Mouse (Mus musculus): ENCODE measurements around the gene Snph. TPM values are rescaled to one million over a fixed set of nuclear protein-coding genes. Genes with fewer than 3 reads are reported as not detected.
"Not testable (repeated sequence)": the region's sequence is repeated elsewhere in the genome, so short reads cannot be mapped to it uniquely, and the experiment has no call there.

Gene Snph
- polyA plus RNA-seq (2017; shearing (Covaris generic)), result not detected

- peak; percentile 83 for ATAC-seq
These were observed at the start of gene Snph for GRCm38 (mm10) chr2:151632159-151632814. Gene Snph (minus strand): TSS chr2:151632593.

DNA sequence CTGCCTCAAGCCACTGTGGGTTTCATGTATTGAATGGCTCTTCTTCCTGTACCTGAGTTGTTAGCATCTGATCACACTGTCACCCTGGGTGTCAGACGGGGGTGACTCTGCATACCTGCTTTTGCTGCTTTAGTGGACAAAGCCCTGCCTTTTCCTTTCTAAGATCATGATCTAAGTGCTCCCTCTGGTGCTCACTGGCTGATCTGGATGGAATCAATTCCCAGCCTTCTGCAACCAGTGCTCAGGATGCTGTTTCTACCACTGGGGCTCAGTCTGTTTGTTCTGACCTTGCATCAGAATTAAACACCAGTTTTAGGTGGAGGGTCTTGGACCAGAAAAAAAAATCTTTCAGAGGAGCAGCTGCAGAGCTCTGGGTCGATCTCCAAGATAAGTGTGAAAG, 43.8 kb upstream of the Snph start:
- no peak for ATAC-seq

GRCm38 (mm10) chr2:151670968-151671329, 38.6 kb upstream of the Snph start:
- no peak for ATAC-seq

- no peak for ATAC-seq
These were observed 37.9 kb upstream of the Snph start for GRCm38 (mm10) chr2:151670026-151670967.

DNA sequence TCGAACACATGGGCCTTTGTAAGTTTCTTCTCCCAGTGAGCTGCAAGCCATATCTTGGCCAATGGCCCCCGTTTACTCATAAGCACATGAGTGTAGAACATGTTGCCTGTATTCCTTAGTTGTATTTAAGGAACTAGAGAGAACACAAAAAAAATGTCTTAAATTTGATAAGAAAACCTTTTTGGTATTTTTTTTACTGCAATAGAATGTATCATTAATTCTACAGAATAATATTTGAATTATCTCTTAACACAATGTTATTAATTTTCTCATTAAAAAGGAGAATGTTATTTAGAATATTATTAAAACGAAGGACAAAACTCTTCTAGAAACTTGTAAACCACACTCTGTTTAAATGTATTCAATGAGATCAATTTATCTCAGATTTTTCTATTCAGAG, 36.0 kb upstream of the Snph start, which contains the start of gene Rad21l:
Rad21l (minus strand) TSS at position 101 of the 400 bp plus-strand sequence.
- ATAC-seq, result no peak

GRCm38 (mm10) chr2:151652053-151652452, 19.7 kb upstream of the Snph start:
- ATAC-seq, result no peak

DNA sequence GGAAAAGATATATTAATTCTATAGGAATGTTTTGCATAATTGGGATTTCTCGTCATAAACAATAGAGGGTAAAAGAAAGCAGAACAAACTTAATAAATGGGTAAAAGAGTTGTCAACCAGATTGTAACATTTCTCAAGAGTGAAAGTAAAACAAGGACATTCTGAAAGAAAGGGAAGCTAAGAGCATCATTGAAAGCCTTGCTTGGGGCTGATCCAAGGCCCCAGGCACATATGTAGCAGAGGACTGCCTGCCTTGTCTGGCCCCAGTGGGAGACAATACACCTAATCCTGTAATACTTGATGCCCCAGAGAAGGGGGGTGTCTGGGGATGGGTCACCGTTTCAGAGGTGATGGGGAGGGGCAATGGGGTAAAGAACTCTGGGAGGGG, 3.6 kb upstream of the Snph start:
- ATAC-seq, result no peak

DNA sequence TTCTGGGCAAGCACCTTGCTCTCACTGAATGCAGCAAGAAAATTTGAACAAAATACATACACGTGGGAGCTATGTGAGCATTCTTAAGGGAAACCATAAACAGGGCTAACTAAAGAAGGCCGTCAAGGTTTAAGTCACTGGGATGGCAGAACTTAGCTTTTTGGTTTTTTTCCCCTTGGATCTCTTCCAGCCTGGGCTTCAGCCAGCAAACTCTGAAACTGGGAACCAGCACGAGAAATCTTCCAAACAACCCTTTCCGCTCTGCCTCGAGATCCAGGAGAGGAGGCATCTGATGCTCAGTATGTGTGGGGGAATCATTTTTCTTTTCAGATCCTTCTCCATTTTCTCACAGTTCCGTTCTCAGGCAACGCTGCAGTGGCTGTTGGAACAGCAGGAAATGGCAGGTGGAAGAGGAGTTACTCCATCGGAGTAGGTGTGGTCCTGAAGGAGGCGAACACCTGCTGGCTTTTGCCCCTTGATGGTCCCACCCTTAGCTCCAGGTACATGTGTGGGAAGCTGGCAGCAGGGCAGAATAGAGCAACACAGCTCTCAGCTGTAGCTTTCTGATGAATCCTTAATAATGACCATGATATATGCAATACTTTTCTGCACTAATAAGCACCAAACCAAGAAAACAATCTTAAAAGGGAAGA, 3.1 kb upstream of the Snph start:
- ATAC-seq, result no peak

- no peak for ATAC-seq
These were observed 2.5 kb upstream of the Snph start for GRCm38 (mm10) chr2:151634903-151635302.

- ATAC-seq, result no peak
These were observed 589 bp upstream of the Snph start for GRCm38 (mm10) chr2:151632982-151633381.

DNA sequence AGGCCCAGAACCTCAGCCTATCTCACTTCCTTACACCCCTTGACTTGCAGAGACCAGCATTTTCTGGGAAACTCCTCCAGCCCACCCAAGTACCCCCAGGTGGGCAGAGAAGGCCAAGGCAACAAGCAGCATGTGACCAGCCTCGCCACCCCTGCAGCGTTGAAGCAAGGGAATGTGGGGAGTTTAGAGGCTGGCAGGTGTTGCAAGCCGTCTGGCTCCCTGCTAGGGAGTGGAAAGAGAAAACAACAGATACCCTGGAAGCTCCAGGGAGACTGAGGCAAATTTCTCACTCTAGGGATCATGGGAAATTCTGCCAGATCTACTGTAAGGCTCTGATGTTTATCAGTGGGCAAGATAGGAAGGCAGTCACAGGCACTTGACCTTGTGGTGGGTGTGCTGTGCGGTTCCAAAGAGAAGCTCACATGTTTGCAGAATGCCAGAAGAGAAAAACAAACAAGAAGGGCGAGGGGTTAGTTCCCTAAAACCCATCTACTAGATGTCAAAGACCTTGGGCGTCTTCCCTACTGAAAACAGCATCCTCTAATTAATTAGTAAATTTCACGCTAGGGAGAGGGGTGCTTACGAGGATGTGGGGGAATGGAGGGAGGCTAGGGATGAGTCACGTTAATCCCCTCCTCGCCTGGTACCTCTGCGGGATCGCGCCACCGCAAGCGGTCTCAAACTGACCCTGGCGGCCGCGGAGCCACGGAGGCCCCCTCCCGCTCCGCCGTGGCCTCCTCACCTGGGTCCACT, 811 bp downstream of the Snph start:
- ATAC-seq, result peak; percentile 43

GRCm38 (mm10) chr2:151629310-151629709, 3.1 kb downstream of the Snph start:
- no peak for ATAC-seq

DNA sequence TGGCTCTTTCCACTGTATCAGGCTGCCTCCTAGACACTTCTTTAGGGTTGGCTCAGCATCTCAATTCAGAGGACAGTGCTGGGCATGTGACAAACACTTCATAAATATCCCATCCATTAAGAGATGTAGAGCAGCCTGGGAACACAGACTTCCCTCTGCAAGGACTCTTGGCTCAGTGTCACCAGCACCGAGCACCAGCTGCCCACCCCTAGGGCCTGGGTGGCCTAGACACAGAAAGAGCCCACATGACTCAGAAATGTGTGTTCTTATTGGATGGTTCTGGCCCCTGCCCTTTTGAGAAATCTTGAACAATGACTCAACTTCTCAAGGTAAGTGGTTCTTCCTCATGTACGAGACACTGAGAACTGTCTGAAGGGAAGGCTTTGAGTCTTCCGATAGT, 4.4 kb downstream of the Snph start:
- ATAC-seq, result no peak

GRCm38 (mm10) chr2:151626296-151626695, 6.1 kb downstream of the Snph start:
- ATAC-seq, result no peak

DNA sequence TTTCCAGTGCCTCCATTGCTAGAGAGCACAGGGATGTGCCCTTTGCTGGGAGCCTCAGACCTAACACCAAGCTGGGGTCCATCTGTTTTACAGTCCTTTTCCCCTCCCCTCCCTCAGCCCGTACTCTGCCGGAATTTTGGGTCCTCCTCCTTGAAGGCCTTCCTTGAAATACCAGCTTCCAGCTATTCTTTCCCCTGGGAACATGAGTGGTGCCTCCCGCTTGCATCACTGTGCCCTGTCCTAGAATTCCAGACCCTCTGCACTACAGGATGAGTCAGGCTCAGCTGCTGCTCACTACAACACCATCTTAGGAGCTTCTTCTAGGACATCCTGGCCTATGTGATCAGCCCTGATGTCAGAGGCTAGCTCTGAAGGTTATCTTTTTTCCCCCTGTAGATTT, 8.6 kb downstream of the Snph start:
- ATAC-seq, result no peak

DNA sequence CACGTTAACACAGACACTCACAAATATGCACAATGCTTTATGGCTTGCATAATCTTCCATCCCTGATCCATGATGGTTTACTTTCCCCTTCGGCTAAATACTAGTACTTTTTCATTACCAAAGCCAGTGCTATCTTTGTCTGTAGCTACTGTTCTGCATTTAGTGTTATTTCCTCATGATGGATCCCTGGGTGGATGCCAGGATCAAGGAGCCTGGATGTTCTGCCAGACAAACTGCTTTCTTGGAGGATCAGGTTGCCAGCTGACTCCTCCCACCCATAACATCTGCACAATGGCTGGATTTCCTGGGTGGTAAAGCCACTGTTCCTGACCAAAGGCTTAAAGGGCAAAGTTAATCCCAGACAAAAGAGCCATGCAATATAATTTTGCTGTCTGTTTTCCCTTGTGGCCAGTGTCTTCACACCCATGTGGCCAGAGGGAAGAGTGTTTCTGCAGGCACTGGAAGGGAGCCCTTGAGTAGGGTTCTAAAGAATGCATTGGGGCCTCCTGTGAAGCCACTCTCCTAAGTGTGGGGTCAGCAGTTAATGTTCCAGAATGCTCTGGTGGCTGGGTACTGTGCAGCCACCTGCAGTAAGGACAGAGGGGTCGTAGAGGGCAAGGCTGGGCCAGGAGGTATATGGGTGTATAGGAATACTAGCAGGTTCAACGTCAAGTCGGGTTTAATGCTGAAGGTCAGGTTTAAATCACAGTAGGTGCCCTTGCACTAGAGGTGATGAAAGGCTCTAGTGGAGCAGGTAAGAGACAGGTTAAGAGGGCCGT, 15.7 kb downstream of the Snph start:
- ATAC-seq, result no peak

DNA sequence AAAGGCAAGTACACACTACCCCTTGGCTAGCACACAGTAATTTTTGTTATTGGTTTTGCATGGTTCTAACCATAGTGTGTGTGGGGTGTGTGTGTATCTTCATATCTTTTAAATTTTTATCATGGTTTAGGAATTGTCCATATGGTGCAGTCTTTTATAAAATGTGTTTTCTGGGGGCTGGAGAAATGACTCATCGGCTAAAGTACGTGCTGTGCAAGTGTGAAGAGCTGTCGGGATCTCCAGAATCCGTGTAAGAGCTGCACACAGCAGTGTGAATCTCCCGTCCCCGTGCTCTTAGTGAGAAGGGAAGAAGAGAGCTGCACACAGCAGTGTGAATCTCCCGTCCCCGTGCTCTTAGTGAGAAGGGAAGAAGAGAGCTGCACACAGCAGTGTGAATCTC, 16.6 kb downstream of the Snph start:
- ATAC-seq, result not testable (repeated sequence)

GRCm38 (mm10) chr2:151609974-151610373, 22.4 kb downstream of the Snph start:
- ATAC-seq, result no peak

DNA sequence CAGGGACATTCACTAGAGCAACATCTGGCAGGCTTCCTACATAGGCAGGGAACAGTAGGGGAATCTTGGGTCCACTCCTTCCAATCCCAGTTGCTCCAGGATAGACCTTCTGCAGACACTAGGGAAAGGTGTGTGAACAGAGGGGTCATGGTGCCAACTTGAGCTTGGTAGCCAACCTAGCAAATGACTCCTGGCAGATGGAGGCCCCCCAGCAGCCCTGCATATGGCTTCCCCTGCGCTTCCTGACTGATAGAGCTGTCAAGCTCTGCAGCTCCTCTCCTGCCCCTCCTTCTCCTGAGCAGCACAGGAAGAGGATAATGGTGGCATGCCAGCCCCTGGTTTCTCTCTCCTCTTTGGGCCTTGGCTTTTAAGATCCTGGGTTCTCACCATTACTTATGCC, 24.0 kb downstream of the Snph start:
- ATAC-seq, result no peak

DNA sequence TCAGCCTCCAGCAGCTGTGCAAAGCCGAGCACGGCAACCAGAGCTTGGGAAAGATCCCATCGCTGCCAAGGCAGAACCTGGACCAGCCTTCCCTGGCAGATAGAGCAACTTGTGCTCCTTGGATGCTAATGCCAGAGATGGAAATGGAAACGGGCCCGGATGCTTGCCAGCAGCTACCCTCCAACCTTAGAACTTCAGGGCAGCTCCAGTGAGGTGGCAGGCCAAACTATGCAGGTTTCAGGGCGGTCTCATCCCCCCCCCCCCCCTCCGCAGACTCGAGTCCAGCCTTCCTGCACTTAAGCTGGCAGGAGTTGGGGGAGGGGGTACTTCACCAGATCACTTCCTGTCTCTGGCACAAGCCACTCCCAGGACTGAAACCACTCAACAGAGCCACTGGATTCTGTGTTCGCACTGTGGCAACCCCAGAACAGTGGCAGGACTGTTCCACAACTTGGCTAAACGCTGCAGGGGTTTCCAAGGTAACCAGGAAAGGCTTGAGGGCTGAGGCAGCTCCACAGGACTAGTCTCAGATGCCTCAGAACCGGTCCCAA, 26.9 kb downstream of the Snph start:
- ATAC-seq, result peak; percentile 64

DNA sequence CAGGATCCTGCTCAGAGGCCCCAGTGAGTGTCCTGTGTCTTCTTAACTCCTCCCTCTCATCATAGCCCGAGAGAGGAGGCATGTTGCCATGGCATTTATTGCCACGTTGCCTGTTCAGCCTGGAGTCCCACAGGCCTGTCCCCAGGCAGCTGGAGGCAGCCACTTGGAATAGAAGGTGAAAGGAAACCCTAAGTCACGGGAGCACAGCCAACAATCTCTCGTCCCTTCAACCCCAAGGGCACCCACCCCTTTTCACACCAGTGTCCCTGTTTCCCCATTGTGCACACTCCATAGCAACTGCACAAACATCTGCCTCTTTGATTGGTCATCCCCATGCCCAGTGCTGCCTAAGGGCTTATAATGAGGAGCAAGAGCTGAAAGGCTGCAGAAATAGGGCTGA, 28.8 kb downstream of the Snph start:
- ATAC-seq, result no peak

DNA sequence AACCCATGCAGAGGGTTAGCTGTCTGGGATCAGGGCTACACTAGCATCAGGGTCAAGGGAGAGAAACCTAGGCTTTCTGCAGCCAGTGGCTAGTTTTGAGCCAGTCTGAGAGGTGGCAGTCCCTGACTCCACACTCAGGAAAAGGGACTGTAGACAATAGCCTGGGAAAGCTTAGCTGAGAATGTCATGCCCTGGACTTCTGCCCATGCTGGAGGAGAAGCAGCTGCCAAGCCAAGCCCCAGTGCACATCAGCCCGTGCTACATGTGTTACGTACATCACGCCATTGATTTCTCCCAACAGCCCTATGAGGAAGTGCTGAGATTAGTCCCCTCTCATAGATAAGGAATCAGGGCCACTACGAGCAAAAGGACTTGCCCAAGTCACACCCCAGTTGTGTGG, 30.3 kb downstream of the Snph start:
- ATAC-seq, result no peak
